Mouse (Mus musculus) C2C12 (cell line): ENCODE results near the gene Rexo4.

ENCODE experiments used
- CEBPB ChIP-seq: IDR thresholded peaks from one replicate; pipeline ENCODE4 v1.6.1; 2011; ENCODE audit warnings: low read depth, mild to moderate bottlenecking, control low read depth, moderate library complexity
- CTCF ChIP-seq: IDR thresholded peaks from one replicate; pipeline ENCODE4 v1.5.1; 2011; ENCODE audit not compliant: control insufficient read depth, insufficient read depth, insufficient read length
- MAX ChIP-seq: IDR thresholded peaks from one replicate; pipeline ENCODE4 v1.6.1; 2011; ENCODE audit warnings: mild to moderate bottlenecking, control low read depth
- MYOD1 ChIP-seq: IDR thresholded peaks from one replicate; pipeline ENCODE4 v1.6.1; 2011; ENCODE audit warnings: low read depth; ENCODE audit not compliant: control insufficient read depth, insufficient read length
- USF1 ChIP-seq: IDR thresholded peaks from one replicate; pipeline ENCODE4 v1.6.1; 2011; ENCODE audit warnings: low read depth, mild to moderate bottlenecking, control low read depth, moderate library complexity

- TF ChIP-seq CTCF (no peak), MAX (no peak), MYOD1 (no peak), USF1 (no peak), CEBPB (no peak)
Measured at GRCm38 (mm10) chr2:26916738-26917137, 47.4 kb downstream of the Rexo4 start.
